Mouse (Mus musculus) intestine, embryonic 16.5 days (tissue): ENCODE measurements around the gene Mlkl. TPM values are rescaled to one million over a fixed set of nuclear protein-coding genes. Genes with fewer than 3 reads are reported as not detected.
A peak's percentile ranks its signal among the peaks of the same experiment; 100 is the strongest.
"Not testable (repeated sequence)": the region's sequence is repeated elsewhere in the genome, so short reads cannot be mapped to it uniquely, and the experiment has no call there.

Experiments used
- ATAC-seq: fragments of 200-750 bp; cut with Nextera tagmentation; 2 replicates; pipeline ENCODE4 v1.8.0; 2017; ENCODE audit warnings: moderate TSS enrichment, moderate library complexity
- H3K27ac ChIP-seq: fragments of 300-500 bp; sonication (generic); 2 replicates; pipeline ENCODE4 v1.5.1; 2014; ENCODE audit warnings: mild to moderate bottlenecking, low read length
- H3K27me3 ChIP-seq: fragments of 300-500 bp; sonication (generic); replicated peaks from 2 replicates; pipeline ENCODE4 v1.6.1; 2014; ENCODE audit warnings: low read length, control low read depth, mixed read lengths; ENCODE audit not compliant: control insufficient read depth, insufficient read depth
- H3K36me3 ChIP-seq: fragments of 300-500 bp; sonication (generic); 2 replicates; pipeline ENCODE4 v1.6.1; 2014; ENCODE audit warnings: low read length, control low read depth; ENCODE audit not compliant: control insufficient read depth, insufficient read depth
- H3K4me1 ChIP-seq: fragments of 300-500 bp; sonication (generic); 2 replicates; pipeline ENCODE4 v1.6.1; 2014; ENCODE audit warnings: low read length, control low read depth, mixed read lengths; ENCODE audit not compliant: control insufficient read depth, insufficient read depth
- H3K4me2 ChIP-seq: fragments of 300-500 bp; sonication (generic); 2 replicates; pipeline ENCODE4 v1.6.1; 2014; ENCODE audit warnings: low read depth, low read length, control low read depth
- H3K4me3 ChIP-seq: fragments of 300-500 bp; sonication (generic); 2 replicates; pipeline ENCODE4 v1.5.1; 2014; ENCODE audit warnings: mild to moderate bottlenecking, low read length
- H3K9ac ChIP-seq: fragments of 300-500 bp; sonication (generic); 2 replicates; pipeline ENCODE4 v1.6.1; 2014; ENCODE audit warnings: low read depth, low read length
- H3K9me3 ChIP-seq: fragments of 300-500 bp; sonication (generic); 2 replicates; pipeline ENCODE4 v1.6.1; 2016; ENCODE audit warnings: low read length, control low read depth; ENCODE audit not compliant: control insufficient read depth
- WGBS: fragments of 180-500 bp; shearing (Covaris S2); extraction: QIAGEN DNeasy Blood & Tissue Kit; methylation state at CpG from one replicate; pipeline ENCODE4 v1.1.7; 2014; 5-methylcytosine and 5-hydroxymethylcytosine counted together
- polyA plus RNA-seq: library from polyadenylated mRNA; unstranded; fragments of >200 nt; fragmentation: Nextera tagmentation; extraction: Ambion mirVana; gene quantifications from 2 replicates; pipeline ENCODE4 v1.2.1, GENCODE M21; 2015

The Mlkl gene
- polyA plus RNA-seq, 1 experiment from 2014 or later, result 3.2 TPM

DNA sequence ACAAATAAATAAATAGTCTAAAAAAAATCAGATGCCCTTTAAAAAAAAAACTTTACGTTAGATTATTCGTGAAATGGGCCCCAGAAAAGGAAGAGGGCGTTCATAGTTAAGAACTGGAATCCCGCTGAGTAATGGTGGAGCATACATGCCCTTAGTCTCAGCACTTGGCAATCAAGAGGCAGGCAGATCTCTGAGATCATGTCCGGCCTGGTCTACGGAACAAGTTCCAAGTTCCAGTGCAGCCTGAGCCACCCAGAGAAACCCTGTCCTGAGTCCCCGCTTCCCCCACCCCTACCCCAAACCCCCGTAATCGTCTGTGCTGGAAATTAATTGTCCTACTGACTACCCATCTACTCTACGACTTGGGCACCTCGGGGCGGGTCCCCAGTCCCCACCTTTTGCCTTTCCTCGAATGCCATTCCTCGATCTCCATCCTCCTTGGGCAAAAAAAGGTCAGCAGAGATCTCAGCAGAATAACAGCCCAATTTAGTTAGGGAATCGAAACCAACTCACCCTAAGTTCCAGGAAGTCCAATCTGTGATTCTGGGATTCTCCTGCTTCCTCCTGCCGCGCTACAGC, 577 bp downstream of the Mlkl start:
- H3K36me3 ChIP-seq, result no peaks in the 10 kb centered on the region
- WGBS, result 29% methylated on average over 17 of the region's 17 CpGs
- H3K9ac ChIP-seq, result peak overlapping the region; percentile 64
- H3K4me1 ChIP-seq, result 0 out of 2 replicates have a peak, but pooled peaks cover 2% of the 10 kb centered on the region
- H3K27me3 ChIP-seq, result no peaks in the 10 kb centered on the region; the same call in 1 of the 2 replicates
- no peak for ATAC-seq
- H3K27ac ChIP-seq, result no peak overlapping the region
- peak overlapping the region; percentile 84 for H3K4me2 ChIP-seq
- H3K9me3 ChIP-seq, result no peaks in the 10 kb centered on the region
- peak overlapping the region; percentile 57 for H3K4me3 ChIP-seq

DNA sequence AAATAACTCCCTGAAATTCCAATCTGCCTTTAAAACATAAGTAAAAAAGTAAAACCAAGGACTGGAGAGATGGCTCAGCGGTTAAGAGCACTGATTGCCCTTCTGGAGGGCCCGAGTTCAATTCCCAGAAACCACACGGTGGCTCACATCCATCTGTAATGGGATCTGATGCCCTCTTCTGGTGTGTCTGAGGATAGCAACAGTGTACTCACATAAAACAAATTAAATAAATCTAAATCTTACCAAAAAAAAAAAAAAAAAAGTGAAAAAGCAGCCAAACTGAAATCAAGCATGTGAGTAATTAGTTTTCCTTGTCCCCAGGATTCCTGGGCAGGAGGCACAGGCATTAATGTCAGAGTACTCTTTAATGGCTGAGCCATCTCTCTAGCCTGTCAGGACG, 1.3 kb downstream of the Mlkl start:
- Histone ChIP-seq H3K27ac (no peak overlapping the region), H3K27me3 (no peaks in the 10 kb centered on the region; the same call in 1 of the 2 replicates), H3K36me3 (no peaks in the 10 kb centered on the region), H3K4me3 (no peak overlapping the region), H3K4me2 (peak overlapping the region; percentile 84; the same call in 1 of the 2 replicates), H3K4me1 (0 out of 2 replicates have a peak, but pooled peaks cover 2% of the 10 kb centered on the region), H3K9me3 (no peaks in the 10 kb centered on the region), H3K9ac (no peak overlapping the region)
- 83% methylated on average over 4 of the region's 4 CpGs for WGBS
- no peak for ATAC-seq

DNA sequence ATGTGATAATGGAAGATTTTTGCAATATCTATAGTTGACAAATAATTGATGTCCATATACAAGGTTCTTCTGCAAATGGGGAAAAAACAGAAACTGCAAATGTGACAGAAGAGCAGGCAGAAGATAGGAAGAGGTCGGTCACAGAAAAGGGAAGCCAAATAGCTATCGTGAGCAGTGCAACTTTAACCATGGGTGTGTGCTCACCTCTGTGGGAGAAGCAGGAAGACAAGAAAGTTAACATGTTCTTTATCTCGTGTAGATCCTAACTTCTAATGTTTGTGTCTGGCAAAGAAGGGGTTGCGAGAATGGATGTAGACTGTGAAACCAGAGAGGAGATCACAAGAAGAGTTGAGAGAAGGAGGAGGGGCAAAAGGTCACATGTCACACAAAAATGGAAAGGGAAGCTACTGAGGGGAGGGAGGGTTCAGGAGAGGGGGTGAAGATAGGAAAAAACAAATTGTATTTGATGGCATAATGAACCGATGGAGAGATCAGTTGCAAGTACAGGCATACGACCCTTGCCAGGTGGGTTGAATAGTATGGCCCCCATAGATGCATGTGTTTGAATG, 12.7 kb downstream of the Mlkl start:
- Histone ChIP-seq H3K9me3 (no peaks in the 10 kb centered on the region), H3K27ac (no peak overlapping the region), H3K4me3 (no peak overlapping the region), H3K36me3 (no peaks in the 10 kb centered on the region), H3K27me3 (no peaks in the 10 kb centered on the region), H3K4me1 (no peaks in the 10 kb centered on the region), H3K4me2 (no peak overlapping the region), H3K9ac (no peak overlapping the region)
- no peak for ATAC-seq
- WGBS, result 77% methylated on average over 6 of the region's 6 CpGs

DNA sequence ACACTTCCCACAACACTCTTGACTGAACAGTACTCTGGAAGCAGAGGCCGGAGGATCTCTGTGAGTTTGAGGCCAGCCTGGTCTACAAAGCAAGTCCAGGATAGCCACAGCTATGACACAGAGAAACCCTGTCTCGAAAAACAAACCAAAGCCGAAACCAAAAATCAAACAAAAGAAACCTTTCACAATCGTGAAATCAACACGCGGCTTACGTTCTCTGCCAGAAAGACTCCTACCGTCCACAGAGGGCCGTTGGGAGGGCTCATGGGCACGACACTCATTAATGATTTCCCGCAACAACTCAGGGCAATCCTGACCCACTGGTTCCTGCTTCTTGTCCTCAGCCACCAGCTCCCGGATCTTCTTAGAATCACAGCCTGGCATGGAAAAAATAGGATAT, 23.2 kb downstream of the Mlkl start:
- H3K36me3 ChIP-seq, result no peaks in the 10 kb centered on the region
- ATAC-seq, result no peak
- WGBS, result 82% methylated on average over 12 of the region's 12 CpGs

DNA sequence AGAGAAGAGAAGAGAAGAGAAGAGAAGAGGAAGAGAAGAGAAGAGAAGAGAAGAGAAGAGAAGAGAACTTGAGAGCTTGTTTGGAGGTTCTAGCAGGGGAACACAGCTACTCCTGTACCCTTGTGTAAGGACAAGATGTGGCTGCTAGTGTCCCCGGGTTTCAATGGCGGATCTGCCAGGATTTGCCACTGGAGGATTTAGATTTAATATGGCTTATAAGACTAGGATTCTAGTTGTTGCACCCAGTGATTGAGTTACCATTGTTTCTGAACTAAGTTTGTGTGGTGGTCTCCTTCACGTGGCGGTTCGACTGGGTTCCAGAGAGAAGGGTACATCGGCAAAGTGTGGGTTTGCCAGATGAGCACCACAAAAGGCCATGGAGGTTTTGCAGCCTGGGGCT, 24.0 kb downstream of the Mlkl start:
- whole genome bisulfite sequencing, result 95% methylated on average over 6 of the region's 6 CpGs
- ATAC-seq, result not testable (repeated sequence)

More for the DNA sequence above, 23.2 kb downstream of the Mlkl start:
- H3K27me3 ChIP-seq, result no peaks in the 10 kb centered on the region
- H3K9me3 ChIP-seq, result no peaks in the 10 kb centered on the region
- no peak overlapping the region for H3K4me2 ChIP-seq
- no peak overlapping the region for H3K4me3 ChIP-seq
- no peaks in the 10 kb centered on the region for H3K4me1 ChIP-seq
- H3K9ac ChIP-seq, result no peak overlapping the region
- no peak overlapping the region for H3K27ac ChIP-seq

DNA sequence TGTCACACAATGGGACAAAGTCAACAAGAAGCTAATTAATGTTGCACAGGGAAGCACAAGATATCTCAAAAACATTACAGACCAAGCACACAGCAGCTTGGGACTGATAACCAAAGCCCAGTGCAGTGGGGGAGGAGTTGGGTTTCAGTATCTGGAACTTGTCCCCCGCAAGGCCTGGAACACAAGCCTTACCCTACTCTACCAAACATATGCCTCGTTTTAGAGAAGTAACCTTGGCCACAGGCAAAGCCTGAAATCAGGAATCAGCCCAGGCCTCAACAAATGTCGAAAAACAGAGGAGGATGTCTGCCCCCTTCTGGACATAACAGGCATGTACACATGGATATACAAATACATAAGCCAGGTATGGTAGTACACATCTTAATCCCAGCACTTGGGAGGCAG, 25.2 kb downstream of the Mlkl start:
- Histone ChIP-seq H3K4me3 (no peak overlapping the region), H3K27ac (no peak overlapping the region), H3K9me3 (no peaks in the 10 kb centered on the region), H3K36me3 (no peaks in the 10 kb centered on the region), H3K4me1 (no peaks in the 10 kb centered on the region), H3K4me2 (no peak overlapping the region), H3K9ac (no peak overlapping the region), H3K27me3 (no peaks in the 10 kb centered on the region)
- WGBS, result 71% methylated on average over 3 of the region's 3 CpGs
- no peak; the same call in 1 of the 2 replicates for ATAC-seq

More for the DNA sequence above, 24.0 kb downstream of the Mlkl start:
- H3K4me1 ChIP-seq, H3K36me3 ChIP-seq, H3K4me2 ChIP-seq, H3K9me3 ChIP-seq, H3K27me3 ChIP-seq, H3K27ac ChIP-seq, H3K9ac ChIP-seq, H3K4me3 ChIP-seq: not testable (repeated sequence)

DNA sequence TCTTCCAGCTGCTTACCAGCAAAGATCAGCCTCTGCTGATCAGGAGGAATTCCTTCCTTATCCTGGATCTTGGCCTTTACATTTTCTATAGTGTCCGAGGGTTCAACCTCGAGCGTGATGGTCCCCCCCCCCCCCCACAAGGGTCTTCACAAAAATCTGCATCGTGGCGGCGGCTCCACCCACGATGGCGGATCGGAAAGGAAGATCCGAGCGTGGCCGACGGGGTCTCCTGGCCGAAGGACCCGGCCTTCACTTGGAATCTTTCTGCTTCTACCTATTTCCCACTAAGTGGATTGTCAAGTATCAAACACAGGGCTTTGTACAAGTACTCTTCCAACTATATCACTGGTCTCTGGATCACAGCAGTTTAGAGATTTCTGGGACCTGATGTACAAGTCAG, 28.0 kb downstream of the Mlkl start:
- not testable (repeated sequence) for ATAC-seq, H3K9me3 ChIP-seq, H3K4me1 ChIP-seq, H3K9ac ChIP-seq, H3K4me3 ChIP-seq, H3K36me3 ChIP-seq, H3K27ac ChIP-seq, H3K4me2 ChIP-seq, H3K27me3 ChIP-seq
- WGBS, result 89% methylated on average over 15 of the region's 15 CpGs

DNA sequence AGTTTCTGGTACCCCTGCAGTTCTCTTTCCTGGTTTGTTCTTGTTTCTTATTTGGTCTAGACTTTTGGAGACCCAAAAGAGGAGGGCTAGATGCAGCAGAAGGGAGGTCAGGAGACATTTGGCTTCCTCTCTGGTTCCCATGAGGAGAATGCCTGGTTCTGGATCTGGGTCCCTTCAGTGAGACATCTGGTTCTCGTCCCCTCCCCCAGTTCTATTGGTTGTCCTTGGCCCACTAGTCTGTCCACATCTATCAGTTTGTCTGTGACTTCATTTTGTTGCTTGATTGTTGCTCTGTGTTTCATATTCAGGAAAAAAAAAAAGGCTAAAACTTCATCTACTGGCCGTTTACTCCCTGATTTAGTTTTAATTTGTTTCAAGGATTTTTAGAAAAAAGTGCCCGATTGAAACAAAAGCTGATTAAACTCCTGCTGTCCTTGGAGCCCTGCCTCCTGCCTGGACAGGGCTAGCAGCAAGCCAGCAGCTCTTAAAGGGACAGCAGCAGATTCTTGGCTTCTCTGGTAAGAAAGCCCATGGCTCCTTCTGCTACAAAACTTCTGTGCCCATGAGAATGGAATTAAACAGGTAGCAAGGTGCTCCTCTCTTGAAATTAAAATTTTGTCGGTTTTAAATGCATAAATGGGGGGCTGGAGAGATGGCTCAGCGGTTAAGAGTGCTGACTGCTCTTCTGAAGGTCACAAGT, 32.8 kb downstream of the Mlkl start:
- Histone ChIP-seq H3K4me2 (no peak overlapping the region), H3K4me3 (no peak overlapping the region), H3K9ac (no peak overlapping the region), H3K27ac (no peak overlapping the region), H3K27me3 (no peaks in the 10 kb centered on the region), H3K4me1 (no peaks in the 10 kb centered on the region), H3K9me3 (no peaks in the 10 kb centered on the region), H3K36me3 (no peaks in the 10 kb centered on the region)
- 33% methylated on average over 5 of the region's 5 CpGs for WGBS
- ATAC-seq, result no peak

DNA sequence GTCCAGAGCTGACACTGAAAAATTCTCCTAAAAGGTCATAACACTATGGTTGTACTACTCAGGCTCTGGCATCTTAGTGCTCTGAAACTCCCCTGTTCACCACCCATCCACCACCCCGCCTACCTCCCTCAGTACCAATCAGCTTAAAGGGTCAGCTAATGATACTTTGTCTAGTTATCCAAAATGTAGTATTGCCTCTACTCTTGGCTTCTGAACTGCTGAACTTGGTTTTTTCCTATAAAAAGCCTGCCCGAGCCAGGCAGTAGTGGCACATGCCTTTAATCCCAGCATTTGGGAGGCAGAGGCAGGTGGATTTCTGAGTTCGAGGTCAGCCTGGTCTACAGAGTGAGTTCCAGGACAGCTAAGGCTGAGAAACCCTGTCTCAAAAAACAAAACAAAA, 33.6 kb downstream of the Mlkl start:
- 90% methylated on average over 3 of the region's 3 CpGs for WGBS
- no peaks in the 10 kb centered on the region for H3K4me1 ChIP-seq
- H3K9me3 ChIP-seq, result no peaks in the 10 kb centered on the region
- no peak overlapping the region for H3K27ac ChIP-seq
- H3K9ac ChIP-seq, result no peak overlapping the region
- no peak overlapping the region for H3K4me2 ChIP-seq
- H3K27me3 ChIP-seq, result no peaks in the 10 kb centered on the region
- no peak overlapping the region for H3K4me3 ChIP-seq
- ATAC-seq, result no peak
- H3K36me3 ChIP-seq, result no peaks in the 10 kb centered on the region
